Mouse (Mus musculus): ENCODE measurements around the gene Cdcp2. TPM values are rescaled to one million over a fixed set of nuclear protein-coding genes. Genes with fewer than 3 reads are reported as not detected.

Cdcp2 gene
- not detected for polyA plus RNA-seq (2012; fragmentation: generic; extraction: Trizol)
- long read RNA-seq, experiment 1, result 0 reads
- long read RNA-seq, experiment 2, result 0 reads

DNA sequence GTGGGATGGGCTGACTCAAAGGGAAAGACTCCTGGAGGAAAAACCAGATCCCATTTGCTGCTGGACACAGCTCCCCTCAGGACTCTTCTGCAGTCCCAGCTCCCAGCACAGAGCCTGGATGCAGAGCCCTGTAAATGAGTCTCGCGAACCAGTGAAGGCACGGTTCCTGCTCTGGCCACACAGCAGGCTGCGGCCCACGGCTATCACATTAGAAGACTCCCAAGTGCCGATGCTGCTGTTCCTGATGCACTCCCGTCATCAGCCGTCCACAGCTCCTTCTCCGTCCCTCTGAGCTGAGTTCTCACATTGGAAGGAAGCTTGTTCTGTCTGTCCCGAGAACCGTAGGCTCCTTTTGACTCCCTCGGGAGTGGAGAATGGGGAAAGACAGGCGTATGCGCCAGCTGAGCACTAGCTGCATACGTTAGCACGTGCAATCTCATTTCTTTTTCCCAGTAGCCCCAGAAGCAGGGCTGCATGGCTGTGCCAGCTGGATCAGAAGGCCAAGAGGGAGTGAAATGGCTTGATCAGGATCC lies at the start of gene Cdcp2:
Cdcp2 (plus strand) TSS at position 51 of the 533 bp plus-strand sequence.
- Histone ChIP-seq H3K36me3 (ENCODE audit: control insufficient read depth, insufficient read depth) (no peaks in the 10 kb centered on the region), H3K79me3 (ENCODE audit: low read depth) (no peaks in the 10 kb centered on the region), H3ac (ENCODE audit: control insufficient read depth, insufficient read length, low read depth) (no peak within 1 kb of the TSS), H3K79me2 (ENCODE audit: control insufficient read depth, insufficient read depth) (no peaks in the 10 kb centered on the region), H3K4me3 (ENCODE audit: insufficient read depth, poor library complexity, severe bottlenecking) (no peak within 1 kb of the TSS), H3K27me3 (ENCODE audit: control insufficient read depth, insufficient read depth, insufficient read length) (peaks cover 5% of the 10 kb centered on the region)
- no peak for TF ChIP-seq CTCF (IDR thresholded peaks at IDR 0.05; ENCODE audit: control insufficient read depth, insufficient read depth, insufficient read length)
- TF ChIP-seq MAX (IDR thresholded peaks at IDR 0.05), result no peak
- TF ChIP-seq CEBPB (IDR thresholded peaks at IDR 0.05; ENCODE audit: low read depth), result no peak
- no peak for TF ChIP-seq FOSL1 (IDR thresholded peaks at IDR 0.05; ENCODE audit: insufficient read depth, low read length, poor library complexity, severe bottlenecking)

DNA sequence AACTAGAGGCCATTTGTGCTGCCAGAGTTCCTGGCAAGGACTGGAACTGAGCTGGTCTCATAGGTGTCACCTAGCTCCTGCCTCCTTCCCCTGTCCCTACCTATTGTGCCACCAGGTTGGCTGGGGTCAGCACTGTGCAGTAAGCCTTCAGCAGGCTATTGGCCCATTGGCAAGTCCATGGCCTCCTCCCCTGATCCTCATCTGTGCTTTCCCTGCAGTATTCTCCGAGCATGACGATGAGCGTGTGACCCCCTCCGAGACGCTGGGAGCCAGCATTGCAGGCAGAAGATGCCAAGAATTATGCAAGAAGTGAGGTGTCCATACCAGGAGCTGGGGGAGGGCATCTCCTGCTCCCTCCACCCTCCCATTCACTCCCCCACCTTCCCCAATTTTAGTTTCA lies 48.9 kb upstream of the Cdcp2 start:
- TF ChIP-seq MYOD1 (IDR thresholded peaks at IDR 0.05; ENCODE audit: control insufficient read depth, insufficient read length, low read depth) (no peak), CTCF (IDR thresholded peaks at IDR 0.05; ENCODE audit: control insufficient read depth, insufficient read depth, insufficient read length) (no peak), FOSL1 (IDR thresholded peaks at IDR 0.05; ENCODE audit: insufficient read depth, low read length, poor library complexity, severe bottlenecking) (no peak), MAX (IDR thresholded peaks at IDR 0.05) (no peak), USF1 (IDR thresholded peaks at IDR 0.05; ENCODE audit: low read depth) (no peak), MYOG (IDR thresholded peaks at IDR 0.05; ENCODE audit: control insufficient read depth, extremely low read depth, insufficient read length) (no peak), CEBPB (IDR thresholded peaks at IDR 0.05; ENCODE audit: low read depth) (no peak)
- Histone ChIP-seq H3K4me3 (ENCODE audit: insufficient read depth, poor library complexity, severe bottlenecking) (no peak overlapping the region), H3K79me2 (ENCODE audit: control insufficient read depth, insufficient read depth) (no peaks in the 10 kb centered on the region), H3ac (ENCODE audit: control insufficient read depth, insufficient read length, low read depth) (no peak overlapping the region), H3K27me3 (ENCODE audit: control insufficient read depth, insufficient read depth, insufficient read length) (no peaks in the 10 kb centered on the region), H3K79me3 (ENCODE audit: low read depth) (no peaks in the 10 kb centered on the region), H3K36me3 (ENCODE audit: control insufficient read depth, insufficient read depth) (peaks cover 43% of the 10 kb centered on the region)

GRCm38 (mm10) chr4:107048568-107049162 lies 48.0 kb upstream of the Cdcp2 start:
- Histone ChIP-seq H3K36me3 (ENCODE audit: control insufficient read depth, insufficient read depth) (peaks cover 43% of the 10 kb centered on the region), H3K79me2 (ENCODE audit: control insufficient read depth, insufficient read depth) (no peaks in the 10 kb centered on the region), H3K27me3 (ENCODE audit: control insufficient read depth, insufficient read depth, insufficient read length) (no peaks in the 10 kb centered on the region), H3K79me3 (ENCODE audit: low read depth) (no peaks in the 10 kb centered on the region), H3ac (ENCODE audit: control insufficient read depth, insufficient read length, low read depth) (no peak overlapping the region), H3K4me3 (ENCODE audit: insufficient read depth, poor library complexity, severe bottlenecking) (no peak overlapping the region)
- TF ChIP-seq MYOG (IDR thresholded peaks at IDR 0.05; ENCODE audit: control insufficient read depth, extremely low read depth, insufficient read length), result no peak
- no peak for TF ChIP-seq MAX (IDR thresholded peaks at IDR 0.05)
- no peak for TF ChIP-seq USF1 (IDR thresholded peaks at IDR 0.05; ENCODE audit: low read depth)

- Histone ChIP-seq H3ac (ENCODE audit: control insufficient read depth, insufficient read length, low read depth) (no peak overlapping the region), H3K36me3 (ENCODE audit: control insufficient read depth, insufficient read depth) (peaks cover 37% of the 10 kb centered on the region)
- TF ChIP-seq MYOD1 (IDR thresholded peaks at IDR 0.05; ENCODE audit: control insufficient read depth, insufficient read length, low read depth), result no peak
- no peak for TF ChIP-seq FOSL1 (IDR thresholded peaks at IDR 0.05; ENCODE audit: insufficient read depth, low read length, poor library complexity, severe bottlenecking)
These were observed 44.8 kb upstream of the Cdcp2 start for GRCm38 (mm10) chr4:107051889-107052288.

GRCm38 (mm10) chr4:107052962-107053553 lies 43.6 kb upstream of the Cdcp2 start:
- no peaks in the 10 kb centered on the region for H3K79me3 ChIP-seq (ENCODE audit: low read depth)
- H3K27me3 ChIP-seq (ENCODE audit: control insufficient read depth, insufficient read depth, insufficient read length), result no peaks in the 10 kb centered on the region
- no peak overlapping the region for H3K4me3 ChIP-seq (ENCODE audit: insufficient read depth, poor library complexity, severe bottlenecking)
- no peaks in the 10 kb centered on the region for H3K79me2 ChIP-seq (ENCODE audit: control insufficient read depth, insufficient read depth)
- no peak for TF ChIP-seq CTCF (IDR thresholded peaks at IDR 0.05; ENCODE audit: control insufficient read depth, insufficient read depth, insufficient read length)
- TF ChIP-seq CEBPB (IDR thresholded peaks at IDR 0.05; ENCODE audit: low read depth), result no peak
- TF ChIP-seq MYOG (IDR thresholded peaks at IDR 0.05; ENCODE audit: control insufficient read depth, extremely low read depth, insufficient read length), result no peak
- no peak for TF ChIP-seq MAX (IDR thresholded peaks at IDR 0.05)
- no peak for TF ChIP-seq FOSL1 (IDR thresholded peaks at IDR 0.05; ENCODE audit: insufficient read depth, low read length, poor library complexity, severe bottlenecking)
- no peak for TF ChIP-seq MYOD1 (IDR thresholded peaks at IDR 0.05; ENCODE audit: control insufficient read depth, insufficient read length, low read depth)
- no peak for TF ChIP-seq USF1 (IDR thresholded peaks at IDR 0.05; ENCODE audit: low read depth)
- peaks cover 29% of the 10 kb centered on the region for H3K36me3 ChIP-seq (ENCODE audit: control insufficient read depth, insufficient read depth)
- H3ac ChIP-seq (ENCODE audit: control insufficient read depth, insufficient read length, low read depth), result no peak overlapping the region

More at GRCm38 (mm10) chr4:107051889-107052288, 44.8 kb upstream of the Cdcp2 start:
- H3K27me3 ChIP-seq (ENCODE audit: control insufficient read depth, insufficient read depth, insufficient read length), result no peaks in the 10 kb centered on the region
- H3K79me3 ChIP-seq (ENCODE audit: low read depth), result no peaks in the 10 kb centered on the region
- no peaks in the 10 kb centered on the region for H3K79me2 ChIP-seq (ENCODE audit: control insufficient read depth, insufficient read depth)
- no peak overlapping the region for H3K4me3 ChIP-seq (ENCODE audit: insufficient read depth, poor library complexity, severe bottlenecking)

- H3K79me3 ChIP-seq (ENCODE audit: low read depth), result no peaks in the 10 kb centered on the region
- TF ChIP-seq FOSL1 (IDR thresholded peaks at IDR 0.05; ENCODE audit: insufficient read depth, low read length, poor library complexity, severe bottlenecking), result no peak
- TF ChIP-seq CTCF (IDR thresholded peaks at IDR 0.05; ENCODE audit: control insufficient read depth, insufficient read depth, insufficient read length), result no peak
- TF ChIP-seq MYOG (IDR thresholded peaks at IDR 0.05; ENCODE audit: control insufficient read depth, extremely low read depth, insufficient read length), result no peak
- TF ChIP-seq CEBPB (IDR thresholded peaks at IDR 0.05; ENCODE audit: low read depth), result no peak
- TF ChIP-seq MAX (IDR thresholded peaks at IDR 0.05), result no peak
- no peak for TF ChIP-seq USF1 (IDR thresholded peaks at IDR 0.05; ENCODE audit: low read depth)
- peak; percentile 86 for TF ChIP-seq MYOD1 (IDR thresholded peaks at IDR 0.05; ENCODE audit: control insufficient read depth, insufficient read length, low read depth)
- H3K79me2 ChIP-seq (ENCODE audit: control insufficient read depth, insufficient read depth), result no peaks in the 10 kb centered on the region
- H3K4me3 ChIP-seq (ENCODE audit: insufficient read depth, poor library complexity, severe bottlenecking), result no peak overlapping the region
- peaks cover 40% of the 10 kb centered on the region for H3K36me3 ChIP-seq (ENCODE audit: control insufficient read depth, insufficient read depth)
- no peaks in the 10 kb centered on the region for H3K27me3 ChIP-seq (ENCODE audit: control insufficient read depth, insufficient read depth, insufficient read length)
- H3ac ChIP-seq (ENCODE audit: control insufficient read depth, insufficient read length, low read depth), result no peak overlapping the region
These were observed 40.6 kb upstream of the Cdcp2 start for GRCm38 (mm10) chr4:107056088-107056487.
